Mouse (Mus musculus) midbrain, embryonic 15.5 days (tissue): ENCODE data around the gene Cfap157. TPM values are rescaled to one million over a fixed set of nuclear protein-coding genes. Genes with fewer than 3 reads are reported as not detected.
A peak's percentile ranks its signal among the peaks of the same experiment; 100 is the strongest.

ENCODE experiments used
- ATAC-seq: fragments of 200-750 bp; cut with Nextera tagmentation; replicated peaks from 2 replicates; pipeline ENCODE4 v1.8.0; 2017; ENCODE audit warnings: moderate TSS enrichment
- H3K27ac ChIP-seq: fragments of 300-500 bp; sonication (generic); 2 replicates; pipeline ENCODE4 v1.5.1; 2015; ENCODE audit warnings: mild to moderate bottlenecking, inconsistent platforms
- H3K27me3 ChIP-seq: fragments of 300-500 bp; sonication (generic); replicated peaks from 2 replicates; pipeline ENCODE4 v1.6.1; 2015; ENCODE audit warnings: inconsistent platforms
- H3K36me3 ChIP-seq: fragments of 300-500 bp; sonication (generic); replicated peaks from 2 replicates; pipeline ENCODE4 v1.6.1; 2015; ENCODE audit warnings: inconsistent platforms
- H3K4me1 ChIP-seq: fragments of 300-500 bp; sonication (generic); 2 replicates; pipeline ENCODE4 v1.6.1; 2015; ENCODE audit warnings: inconsistent platforms
- H3K4me2 ChIP-seq: fragments of 300-500 bp; sonication (generic); 2 replicates; pipeline ENCODE4 v1.6.1; 2015; ENCODE audit warnings: inconsistent platforms, mild to moderate bottlenecking, moderate library complexity
- H3K4me3 ChIP-seq: fragments of 300-500 bp; sonication (generic); 2 replicates; pipeline ENCODE4 v1.5.1; 2015; ENCODE audit warnings: mild to moderate bottlenecking, inconsistent platforms
- H3K9ac ChIP-seq: fragments of 300-500 bp; sonication (generic); 2 replicates; pipeline ENCODE4 v1.6.1; 2015; ENCODE audit warnings: mild to moderate bottlenecking, inconsistent platforms
- H3K9me3 ChIP-seq: fragments of 300-500 bp; sonication (generic); 2 replicates; pipeline ENCODE4 v1.6.1; 2016; ENCODE audit warnings: inconsistent platforms
- WGBS: fragments of 180-500 bp; shearing (Covaris S2); methylation state at CpG from one replicate; pipeline ENCODE4 v1.1.7; 2015; ENCODE audit warnings: mixed read lengths; 5-methylcytosine and 5-hydroxymethylcytosine counted together
- polyA plus RNA-seq: library from polyadenylated mRNA; unstranded; fragments of >200 nt; fragmentation: Nextera tagmentation; extraction: Ambion mirVana; gene quantifications from 2 replicates; pipeline ENCODE4 v1.2.1, GENCODE M21; 2015

The Cfap157 gene
- polyA plus RNA-seq, 1 experiment from 2014 or later, result 1.0 TPM

DNA sequence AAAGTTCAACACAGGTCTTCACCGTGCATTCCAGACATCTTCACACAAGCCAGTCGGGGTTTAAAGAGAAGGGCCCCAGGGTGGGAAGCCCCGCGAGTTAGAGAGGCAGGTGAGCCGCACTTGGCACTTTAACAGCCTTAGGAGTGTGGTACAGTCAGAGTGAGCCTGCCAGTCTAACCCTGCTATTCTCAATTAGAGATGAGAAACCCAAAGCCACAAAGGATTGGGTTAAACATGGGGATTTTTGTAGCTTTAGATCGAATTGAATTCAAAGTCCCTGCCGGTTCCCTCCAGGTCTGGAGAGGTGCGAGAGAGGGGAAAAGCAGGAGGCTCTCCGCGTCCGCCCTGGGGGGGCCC is 43.3 kb downstream of the Cfap157 start, which contains the start of gene 6330409D20Rik:
TSS of gene 6330409D20Rik (minus strand) at position 101 of the 357 bp plus-strand sequence.
- Histone ChIP-seq H3K9ac (peak within 1 kb of the TSS; percentile 90), H3K27me3 (no peaks in the 10 kb centered on the region), H3K27ac (peak within 1 kb of the TSS; percentile 90), H3K4me3 (peak within 1 kb of the TSS; percentile 69), H3K4me2 (peak within 1 kb of the TSS; percentile 74), H3K36me3 (peaks cover 11% of the 10 kb centered on the region), H3K4me1 (peaks cover 29% of the 10 kb centered on the region), H3K9me3 (no peaks in the 10 kb centered on the region)
- 3% methylated on average over 11 of the region's 11 CpGs for WGBS
- peak; percentile 8; the same call in 1 of the 2 replicates for ATAC-seq

DNA sequence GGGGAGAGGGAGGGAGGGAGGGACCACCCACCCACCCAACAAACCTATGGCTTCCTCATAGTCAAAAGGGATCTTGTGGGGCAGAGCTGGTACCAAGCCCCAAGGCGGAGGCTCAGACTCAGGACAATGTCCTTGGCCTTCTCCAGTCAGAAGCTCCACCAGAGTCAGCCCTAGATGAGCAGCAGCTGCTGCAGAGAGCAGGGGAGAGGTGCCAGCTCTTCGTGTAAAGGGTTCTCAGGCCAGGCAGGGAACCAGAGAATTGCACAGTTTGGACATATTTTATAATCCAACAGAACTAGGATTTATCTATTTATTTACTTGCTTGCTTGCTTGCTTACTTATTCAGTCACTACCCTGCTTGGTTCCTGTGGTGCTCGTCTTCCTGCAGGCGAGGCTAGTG is 44.9 kb downstream of the Cfap157 start:
- H3K4me2 ChIP-seq, result no peak overlapping the region
- H3K9ac ChIP-seq, result no peak overlapping the region
- H3K36me3 ChIP-seq, result no peaks in the 10 kb centered on the region
- no peak overlapping the region for H3K4me3 ChIP-seq
- peaks cover 28% of the 10 kb centered on the region for H3K4me1 ChIP-seq
- no peak for ATAC-seq
- H3K27me3 ChIP-seq, result no peaks in the 10 kb centered on the region
- no peak overlapping the region for H3K27ac ChIP-seq
- WGBS, result 76% methylated on average over 4 of the region's 4 CpGs
- no peaks in the 10 kb centered on the region for H3K9me3 ChIP-seq

DNA sequence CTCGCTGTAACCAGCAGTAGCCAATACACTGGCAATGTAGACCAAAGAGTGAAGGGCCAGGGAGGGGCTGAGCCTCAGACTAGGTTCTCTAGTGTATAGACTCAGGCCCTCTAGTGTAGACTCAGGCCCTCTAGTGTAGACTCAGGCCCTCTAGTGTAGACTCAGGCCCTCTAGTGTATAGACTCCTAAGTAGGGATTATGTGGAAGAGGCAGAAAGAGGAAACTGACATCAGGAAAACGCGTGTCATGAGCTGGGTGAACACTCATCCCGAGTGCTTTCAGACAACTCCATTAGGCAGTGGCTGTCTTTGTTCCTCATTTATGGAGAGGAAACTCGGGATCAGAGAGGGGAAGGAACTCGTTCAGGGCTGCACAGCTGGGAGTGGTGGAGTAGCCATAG is 47.2 kb downstream of the Cfap157 start:
- H3K9ac ChIP-seq, result no peak overlapping the region
- no peak for ATAC-seq
- H3K9me3 ChIP-seq, result no peaks in the 10 kb centered on the region

DNA sequence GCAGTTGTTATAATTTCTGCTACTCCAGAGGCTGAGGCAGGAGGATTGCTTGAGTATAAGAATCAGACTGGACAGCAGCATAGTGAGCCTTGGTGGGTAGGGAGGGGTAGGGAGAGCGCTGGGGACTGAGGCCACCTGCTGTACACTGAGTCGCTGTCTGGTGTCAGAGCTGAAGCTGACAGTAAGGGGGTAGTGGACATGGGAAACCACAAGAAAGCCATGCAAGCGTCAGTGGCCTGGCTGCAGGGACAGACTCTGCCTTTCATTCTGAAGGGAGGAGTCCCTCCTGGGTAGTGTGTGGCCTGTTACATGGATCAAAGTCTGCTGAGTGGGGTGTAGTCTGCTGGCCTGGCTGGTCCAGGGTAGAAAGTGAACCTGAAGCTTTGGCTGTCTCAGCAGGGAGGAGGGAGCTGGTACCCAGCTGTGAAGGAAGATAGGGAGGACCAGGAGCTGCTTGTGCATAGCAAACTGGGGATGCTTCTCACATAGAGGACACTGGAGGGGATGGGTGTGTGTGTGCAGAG is 47.9 kb downstream of the Cfap157 start:
- no peak for ATAC-seq
- whole genome bisulfite sequencing, result 43% methylated on average over 3 of the region's 3 CpGs

More for the DNA sequence above, 47.2 kb downstream of the Cfap157 start:
- Histone ChIP-seq H3K4me1 (peaks cover 10% of the 10 kb centered on the region), H3K27me3 (no peaks in the 10 kb centered on the region), H3K4me3 (no peak overlapping the region), H3K27ac (no peak overlapping the region), H3K36me3 (no peaks in the 10 kb centered on the region), H3K4me2 (no peak overlapping the region)
- 44% methylated on average over 6 of the region's 6 CpGs for WGBS

DNA sequence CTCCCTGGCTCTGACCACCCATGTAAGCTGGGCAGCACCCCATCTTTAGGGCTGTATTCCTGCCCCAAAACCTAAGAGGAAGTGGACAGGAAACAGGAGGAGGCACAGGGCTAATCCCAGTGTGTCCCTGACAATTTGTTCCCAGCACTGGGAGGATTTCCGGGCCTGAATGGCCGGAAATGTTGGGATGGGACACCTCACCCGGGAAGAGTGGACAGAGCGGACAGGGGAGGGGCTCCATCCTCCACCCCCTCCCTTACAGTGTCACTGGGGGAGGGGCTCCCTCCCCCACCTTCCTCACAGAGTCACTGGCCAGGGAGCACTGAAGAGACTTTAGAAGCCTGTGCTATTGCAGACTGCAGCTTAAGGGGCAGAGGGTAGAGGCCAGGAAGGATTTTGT is 49.3 kb downstream of the Cfap157 start:
- 51% methylated on average over 4 of the region's 4 CpGs for WGBS
- peaks cover 3% of the 10 kb centered on the region for H3K4me1 ChIP-seq
- no peak overlapping the region for H3K27ac ChIP-seq

More for the DNA sequence above, 47.9 kb downstream of the Cfap157 start:
- Histone ChIP-seq H3K9me3 (no peaks in the 10 kb centered on the region), H3K4me2 (no peak overlapping the region), H3K4me3 (no peak overlapping the region), H3K4me1 (peaks cover 10% of the 10 kb centered on the region), H3K27ac (no peak overlapping the region), H3K36me3 (no peaks in the 10 kb centered on the region), H3K27me3 (no peaks in the 10 kb centered on the region), H3K9ac (no peak overlapping the region)

DNA sequence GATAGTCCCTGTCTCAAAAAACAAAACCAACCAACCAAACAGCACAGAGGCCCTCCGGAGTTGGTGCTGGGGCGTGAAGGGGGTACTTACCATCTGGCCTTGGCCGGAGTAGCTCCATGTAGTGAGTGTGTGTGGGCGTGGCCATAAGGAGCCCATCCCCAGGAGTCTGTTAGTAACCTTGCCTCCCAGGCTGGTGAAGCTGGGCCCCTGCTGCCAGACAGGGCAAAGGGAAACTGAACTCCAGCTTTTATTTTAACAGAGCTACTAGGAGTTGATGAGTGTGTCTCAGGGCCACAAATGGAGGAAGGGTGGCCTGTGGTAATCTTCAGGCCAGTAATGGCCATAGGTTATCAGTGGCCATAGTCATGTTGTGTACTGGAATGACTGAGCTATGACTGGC is 49.7 kb downstream of the Cfap157 start:
- Histone ChIP-seq H3K36me3 (no peaks in the 10 kb centered on the region), H3K4me1 (no peaks in the 10 kb centered on the region), H3K4me2 (no peak overlapping the region), H3K9me3 (no peaks in the 10 kb centered on the region), H3K4me3 (no peak overlapping the region), H3K27ac (no peak overlapping the region), H3K9ac (no peak overlapping the region), H3K27me3 (no peaks in the 10 kb centered on the region)
- WGBS, result 33% methylated on average over 4 of the region's 4 CpGs
- ATAC-seq, result no peak

More for the DNA sequence above, 49.3 kb downstream of the Cfap157 start:
- Histone ChIP-seq H3K27me3 (no peaks in the 10 kb centered on the region), H3K4me3 (no peak overlapping the region), H3K36me3 (no peaks in the 10 kb centered on the region), H3K4me2 (no peak overlapping the region), H3K9me3 (no peaks in the 10 kb centered on the region), H3K9ac (no peak overlapping the region)
- ATAC-seq, result no peak

DNA sequence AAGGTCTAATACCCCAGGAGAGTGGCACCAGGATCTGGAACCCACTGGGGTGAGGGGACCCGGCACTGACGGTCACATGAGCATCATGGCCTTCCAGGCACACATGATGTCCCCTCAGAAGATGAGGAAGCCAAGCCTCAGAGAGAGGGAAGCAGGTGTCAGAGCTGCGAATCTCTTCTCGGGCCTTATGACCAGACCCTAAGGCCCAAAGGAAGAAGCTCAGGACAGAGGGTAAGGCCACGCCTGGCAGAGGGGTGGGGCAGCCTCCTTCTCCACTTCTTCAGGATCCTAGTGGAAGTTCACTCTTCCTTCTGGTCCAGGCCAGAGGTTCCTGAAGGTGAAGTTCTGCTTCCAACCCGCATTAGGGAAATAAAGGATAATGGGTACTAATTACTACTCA is 51.5 kb downstream of the Cfap157 start:
- Histone ChIP-seq H3K27ac (no peak overlapping the region), H3K4me1 (no peaks in the 10 kb centered on the region), H3K9me3 (no peaks in the 10 kb centered on the region), H3K9ac (no peak overlapping the region), H3K36me3 (no peaks in the 10 kb centered on the region), H3K4me2 (no peak overlapping the region), H3K27me3 (no peaks in the 10 kb centered on the region), H3K4me3 (no peak overlapping the region)
- WGBS, result 79% methylated on average over 6 of the region's 6 CpGs
- no peak for ATAC-seq

DNA sequence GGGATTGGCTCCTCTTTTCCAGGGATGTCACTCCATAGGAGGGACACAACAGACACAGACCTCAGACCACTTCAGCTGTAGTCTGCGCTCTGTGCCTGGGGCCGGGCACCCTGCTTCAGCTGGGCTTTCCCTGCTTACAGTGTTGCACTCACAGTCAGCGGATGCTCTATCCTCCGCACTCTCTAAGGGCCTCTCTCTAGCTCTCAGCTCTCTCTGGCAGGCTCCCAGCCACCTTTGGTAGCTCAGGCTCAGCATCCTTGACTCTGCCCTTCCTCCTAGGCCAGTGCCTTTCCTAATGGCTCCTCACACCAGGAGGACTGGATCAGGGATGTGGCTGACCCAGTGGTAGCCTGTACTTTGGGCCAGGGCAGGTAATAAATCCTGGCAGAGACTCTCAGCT is 52.3 kb downstream of the Cfap157 start:
- H3K4me2 ChIP-seq, result no peak overlapping the region
- no peaks in the 10 kb centered on the region for H3K27me3 ChIP-seq
- H3K9ac ChIP-seq, result no peak overlapping the region
- no peak for ATAC-seq
- H3K9me3 ChIP-seq, result no peaks in the 10 kb centered on the region
- no peak overlapping the region for H3K27ac ChIP-seq
- H3K4me3 ChIP-seq, result no peak overlapping the region
- WGBS, result 72% methylated on average over 4 of the region's 4 CpGs
- peaks cover 7% of the 10 kb centered on the region; the same call in 1 of the 2 replicates for H3K4me1 ChIP-seq
- no peaks in the 10 kb centered on the region for H3K36me3 ChIP-seq

DNA sequence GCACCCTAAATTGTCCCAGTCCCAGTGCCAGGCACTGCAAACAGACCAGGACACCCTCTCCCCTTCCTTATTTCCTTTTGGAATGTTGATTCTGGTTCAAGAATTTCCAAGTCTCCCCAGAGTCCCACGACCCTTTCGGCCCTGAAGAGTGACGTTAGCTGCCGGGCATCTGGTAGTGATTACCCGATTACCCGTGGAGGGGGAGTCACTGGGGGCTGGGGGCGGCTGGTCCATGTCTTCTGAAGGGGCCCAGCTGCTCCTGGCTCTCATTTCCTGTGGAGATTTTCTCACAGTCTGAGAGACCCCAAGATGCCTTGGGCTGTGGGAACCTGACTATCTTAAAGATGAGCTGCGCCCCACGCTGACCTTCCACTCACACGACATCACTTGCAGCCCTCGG is 53.4 kb downstream of the Cfap157 start:
- H3K27ac ChIP-seq, result no peak overlapping the region
- 60% methylated on average over 11 of the region's 11 CpGs for WGBS

DNA sequence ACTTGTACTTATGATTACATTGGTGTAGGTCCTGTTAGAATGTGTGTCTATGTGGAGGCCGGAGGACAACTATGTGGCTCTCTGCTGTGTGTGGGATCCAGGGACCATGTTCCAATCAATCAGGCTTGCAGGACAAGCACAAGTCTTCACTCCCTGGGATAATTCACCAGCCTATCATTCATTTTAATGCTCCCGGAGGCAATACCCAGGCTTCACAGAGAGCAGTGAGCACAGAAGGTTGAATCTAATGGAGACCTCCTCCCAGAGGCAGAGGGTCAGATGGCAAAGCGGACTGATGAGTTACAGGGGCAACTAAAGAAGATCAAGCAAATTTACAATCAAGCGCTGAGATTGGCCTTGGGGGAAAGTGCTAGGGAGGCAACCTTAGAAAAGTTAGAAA is 54.7 kb downstream of the Cfap157 start:
- Histone ChIP-seq H3K27ac (no peak overlapping the region), H3K4me1 (peaks cover 7% of the 10 kb centered on the region; the same call in 1 of the 2 replicates), H3K4me2 (no peak overlapping the region), H3K36me3 (no peaks in the 10 kb centered on the region), H3K4me3 (no peak overlapping the region), H3K9ac (no peak overlapping the region), H3K9me3 (no peaks in the 10 kb centered on the region), H3K27me3 (no peaks in the 10 kb centered on the region)
- ATAC-seq, result no peak
- WGBS, result 81% methylated on average over 4 of the region's 4 CpGs

More for the DNA sequence above, 53.4 kb downstream of the Cfap157 start:
- H3K9ac ChIP-seq, result no peak overlapping the region
- no peak for ATAC-seq
- no peaks in the 10 kb centered on the region for H3K36me3 ChIP-seq
- H3K4me3 ChIP-seq, result no peak overlapping the region
- H3K4me2 ChIP-seq, result no peak overlapping the region
- no peaks in the 10 kb centered on the region for H3K9me3 ChIP-seq
- no peaks in the 10 kb centered on the region for H3K27me3 ChIP-seq
- peaks cover 7% of the 10 kb centered on the region; the same call in 1 of the 2 replicates for H3K4me1 ChIP-seq

DNA sequence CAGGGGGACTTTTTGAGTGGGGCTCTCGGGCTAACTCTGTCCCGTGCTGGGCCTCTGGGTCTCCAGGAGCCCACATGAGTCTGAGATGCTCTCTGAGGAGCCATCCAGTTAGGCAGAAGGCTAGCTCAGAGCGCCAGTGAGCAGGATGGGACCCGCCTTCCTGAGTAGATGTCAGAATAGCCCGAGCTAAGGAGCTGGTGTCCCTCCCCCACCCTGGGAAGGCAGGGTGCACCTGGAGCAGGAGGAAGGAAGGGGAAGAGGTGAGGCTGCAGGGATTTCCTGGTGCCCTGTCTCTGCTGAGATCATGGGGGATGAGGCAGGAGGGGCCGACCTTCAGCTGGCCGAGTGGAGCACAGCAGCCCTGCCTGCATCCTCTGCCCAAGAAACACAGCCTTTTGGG is 55.8 kb downstream of the Cfap157 start:
- Histone ChIP-seq H3K4me1 (peaks cover 7% of the 10 kb centered on the region; the same call in 1 of the 2 replicates), H3K27ac (no peak overlapping the region), H3K9me3 (no peaks in the 10 kb centered on the region), H3K4me3 (no peak overlapping the region), H3K9ac (no peak overlapping the region), H3K27me3 (no peaks in the 10 kb centered on the region), H3K4me2 (no peak overlapping the region), H3K36me3 (no peaks in the 10 kb centered on the region)
- WGBS, result 59% methylated on average over 7 of the region's 7 CpGs
- no peak for ATAC-seq

DNA sequence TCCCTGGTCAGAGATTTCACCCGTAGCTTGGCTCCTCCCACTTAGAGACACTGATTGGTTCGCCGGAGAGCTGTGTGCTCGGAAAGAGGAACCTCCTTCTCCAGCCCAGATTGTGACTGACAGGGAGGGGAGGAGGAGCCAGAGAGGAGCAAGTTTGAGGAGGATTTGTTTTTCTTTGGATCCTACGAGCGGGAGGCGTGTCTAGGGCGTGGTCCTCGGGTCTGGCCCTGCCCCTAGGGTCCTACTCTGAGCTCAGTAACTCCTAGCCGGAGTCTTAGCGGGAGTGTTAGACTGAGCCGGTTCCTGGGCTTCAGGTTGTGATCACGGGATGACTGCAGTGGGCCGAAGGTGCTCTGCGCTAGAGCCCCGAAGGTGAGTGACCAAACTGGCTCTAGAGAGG is 56.8 kb downstream of the Cfap157 start:
- H3K27me3 ChIP-seq, result no peaks in the 10 kb centered on the region
- H3K9ac ChIP-seq, result peak overlapping the region; percentile 16
- peak overlapping the region; percentile 35 for H3K4me3 ChIP-seq
- under 1% methylated on average over 16 of the region's 16 CpGs for WGBS
- peaks cover 7% of the 10 kb centered on the region; the same call in 1 of the 2 replicates for H3K4me1 ChIP-seq
- peak; percentile 94 for ATAC-seq
- no peaks in the 10 kb centered on the region for H3K36me3 ChIP-seq
- no peaks in the 10 kb centered on the region for H3K9me3 ChIP-seq
- peak overlapping the region; percentile 40; the same call in 1 of the 2 replicates for H3K27ac ChIP-seq
- H3K4me2 ChIP-seq, result peak overlapping the region; percentile 62
